Mouse (Mus musculus) liver, embryonic 13.5 days (tissue): ENCODE results near the gene Cpn2. TPM values are rescaled to one million over a fixed set of nuclear protein-coding genes. Genes with fewer than 3 reads are reported as not detected.

ENCODE experiments used
- ATAC-seq: fragments of 200-750 bp; cut with Nextera tagmentation; 2 replicates; pipeline ENCODE4 v1.8.0; 2017; ENCODE audit warnings: low read depth, mild to moderate bottlenecking, moderate number of reproducible peaks, moderate library complexity
- DNase-seq: peaks from one replicate; pipeline ENCODE4 v3.0.0; 2022
- H3K27ac ChIP-seq: fragments of 300-500 bp; sonication (generic); 2 replicates; pipeline ENCODE4 v1.5.1; 2015; ENCODE audit warnings: moderate library complexity, mild to moderate bottlenecking, inconsistent platforms
- H3K27me3 ChIP-seq: fragments of 300-500 bp; sonication (generic); 2 replicates; pipeline ENCODE4 v1.6.1; 2015; ENCODE audit warnings: mild to moderate bottlenecking, inconsistent platforms
- H3K36me3 ChIP-seq: fragments of 300-500 bp; sonication (generic); 2 replicates; pipeline ENCODE4 v1.6.1; 2015; ENCODE audit warnings: mild to moderate bottlenecking, inconsistent platforms
- H3K4me1 ChIP-seq: fragments of 300-500 bp; sonication (generic); replicated peaks from 2 replicates; pipeline ENCODE4 v1.6.1; 2015; ENCODE audit warnings: inconsistent platforms
- H3K4me2 ChIP-seq: fragments of 300-500 bp; sonication (generic); 2 replicates; pipeline ENCODE4 v1.6.1; 2015; ENCODE audit warnings: inconsistent platforms, mild to moderate bottlenecking, moderate library complexity
- H3K4me3 ChIP-seq: fragments of 300-500 bp; sonication (generic); replicated peaks from 2 replicates; pipeline ENCODE4 v1.5.1; 2015; ENCODE audit warnings: mild to moderate bottlenecking, inconsistent platforms
- H3K9ac ChIP-seq: fragments of 300-500 bp; sonication (generic); 2 replicates; pipeline ENCODE4 v1.6.1; 2015; ENCODE audit warnings: mild to moderate bottlenecking, inconsistent platforms
- H3K9me3 ChIP-seq: fragments of 300-500 bp; sonication (generic); replicated peaks from 2 replicates; pipeline ENCODE4 v1.6.1; 2016; ENCODE audit warnings: inconsistent platforms
- whole genome bisulfite sequencing: fragments of 180-500 bp; shearing (Covaris S2); methylation state at CpG from one replicate; pipeline ENCODE4 v1.1.7; 2015; ENCODE audit not compliant: insufficient replicate concordance; 5-methylcytosine and 5-hydroxymethylcytosine counted together
- polyA plus RNA-seq: library from polyadenylated mRNA; unstranded; fragments of >200 nt; fragmentation: Nextera tagmentation; extraction: Ambion mirVana; gene quantifications from 2 replicates; pipeline ENCODE4 v1.2.1, GENCODE M21; 2015

The Cpn2 gene
- polyA plus RNA-seq, 1 experiment from 2014 or later, result 1.7 TPM

DNA sequence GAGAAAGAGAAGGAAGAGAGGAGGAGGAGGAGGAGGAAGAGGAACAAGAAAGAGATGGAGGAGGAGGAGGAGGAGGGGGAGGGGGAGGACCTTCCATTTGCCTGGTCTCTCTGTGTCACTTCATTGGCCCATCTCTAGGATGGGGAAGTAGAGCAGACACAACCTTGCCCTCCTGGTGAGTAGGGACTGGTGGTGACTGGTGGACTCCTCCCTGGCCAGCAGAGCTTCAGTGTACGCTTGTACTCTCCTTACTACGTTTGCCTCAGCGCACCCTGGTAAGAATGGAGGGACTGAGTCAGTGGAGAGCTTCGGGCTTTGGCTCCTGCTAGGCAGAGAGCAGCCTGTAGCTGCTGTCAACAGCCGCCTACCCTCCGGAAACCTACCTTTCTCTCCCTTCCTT, 35.4 kb upstream of the Cpn2 start:
- no peak overlapping the region for H3K9ac ChIP-seq
- ATAC-seq (no peak), DNase-seq (no peak)
- H3K9me3 ChIP-seq, result no peaks in the 10 kb centered on the region
- no peak overlapping the region for H3K4me2 ChIP-seq
- H3K4me1 ChIP-seq, result no peaks in the 10 kb centered on the region
- H3K36me3 ChIP-seq, result no peaks in the 10 kb centered on the region
- H3K27me3 ChIP-seq, result peaks cover 37% of the 10 kb centered on the region
- no peak overlapping the region for H3K27ac ChIP-seq
- H3K4me3 ChIP-seq, result no peak overlapping the region
- WGBS, result 65% methylated on average over 6 of the region's 6 CpGs

DNA sequence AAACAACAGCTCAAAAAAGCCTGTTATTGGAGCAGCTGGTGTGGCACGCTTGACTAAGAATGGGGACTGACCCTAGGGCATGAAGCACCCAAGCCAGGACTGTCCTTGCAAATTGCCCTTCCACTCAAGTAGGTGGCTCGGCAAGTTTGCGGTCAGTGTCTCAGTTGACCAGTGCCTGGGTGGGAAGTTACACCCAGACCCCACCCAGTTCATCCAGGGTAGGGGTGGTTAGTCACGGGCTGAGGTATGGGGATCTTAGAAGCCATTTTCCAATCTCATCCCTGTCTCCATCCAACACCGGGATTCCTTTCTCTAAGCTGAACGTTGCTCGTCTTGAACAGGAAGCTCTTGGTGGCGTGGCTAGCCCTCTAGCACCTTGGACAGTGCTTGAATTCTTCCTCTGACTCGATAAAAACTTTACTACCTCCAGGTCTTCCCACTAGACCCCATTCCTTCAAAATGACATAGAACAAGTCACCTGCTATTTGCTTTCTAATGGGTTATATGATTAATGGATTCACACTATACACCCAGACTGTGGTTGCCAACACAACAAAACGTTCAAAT, 32.5 kb upstream of the Cpn2 start:
- no peak for ATAC-seq
- peaks cover 19% of the 10 kb centered on the region; the same call in 1 of the 2 replicates for H3K27me3 ChIP-seq
- WGBS, result 44% methylated on average over 10 of the region's 10 CpGs

DNA sequence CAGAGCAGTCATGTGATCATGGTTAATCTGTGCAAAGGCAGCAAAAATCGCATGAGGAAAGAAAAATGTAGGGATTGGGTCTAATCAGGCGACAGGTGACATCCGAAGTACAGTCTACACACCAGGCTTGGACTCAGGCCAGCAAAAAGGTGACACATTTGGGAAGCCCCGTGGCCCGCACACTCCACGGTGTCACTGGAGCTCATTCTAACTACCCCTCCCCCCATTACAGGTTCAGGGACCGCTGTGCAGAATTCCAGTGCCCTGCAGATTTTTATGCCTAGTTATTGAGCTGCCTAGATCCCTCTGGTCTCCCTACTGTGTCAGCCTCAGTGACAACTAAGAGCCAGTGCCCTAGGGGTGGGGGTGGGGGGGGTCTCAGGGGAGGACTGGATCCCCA, 30.2 kb upstream of the Cpn2 start:
- H3K4me2 ChIP-seq, result no peak overlapping the region
- DNase-seq, result no peak
- H3K9me3 ChIP-seq, result no peaks in the 10 kb centered on the region
- H3K9ac ChIP-seq, result no peak overlapping the region
- H3K27ac ChIP-seq, result no peak overlapping the region
- ATAC-seq, result no peak
- peaks cover 13% of the 10 kb centered on the region; the same call in 1 of the 2 replicates for H3K27me3 ChIP-seq
- H3K4me1 ChIP-seq, result no peaks in the 10 kb centered on the region
- WGBS, result 73% methylated on average over 7 of the region's 7 CpGs
- H3K4me3 ChIP-seq, result no peak overlapping the region
- no peaks in the 10 kb centered on the region for H3K36me3 ChIP-seq

More for the DNA sequence above, 32.5 kb upstream of the Cpn2 start:
- Histone ChIP-seq H3K27ac (no peak overlapping the region), H3K9me3 (no peaks in the 10 kb centered on the region), H3K4me3 (no peak overlapping the region), H3K4me2 (no peak overlapping the region), H3K4me1 (no peaks in the 10 kb centered on the region), H3K9ac (no peak overlapping the region), H3K36me3 (no peaks in the 10 kb centered on the region)
- DNase-seq, result no peak

DNA sequence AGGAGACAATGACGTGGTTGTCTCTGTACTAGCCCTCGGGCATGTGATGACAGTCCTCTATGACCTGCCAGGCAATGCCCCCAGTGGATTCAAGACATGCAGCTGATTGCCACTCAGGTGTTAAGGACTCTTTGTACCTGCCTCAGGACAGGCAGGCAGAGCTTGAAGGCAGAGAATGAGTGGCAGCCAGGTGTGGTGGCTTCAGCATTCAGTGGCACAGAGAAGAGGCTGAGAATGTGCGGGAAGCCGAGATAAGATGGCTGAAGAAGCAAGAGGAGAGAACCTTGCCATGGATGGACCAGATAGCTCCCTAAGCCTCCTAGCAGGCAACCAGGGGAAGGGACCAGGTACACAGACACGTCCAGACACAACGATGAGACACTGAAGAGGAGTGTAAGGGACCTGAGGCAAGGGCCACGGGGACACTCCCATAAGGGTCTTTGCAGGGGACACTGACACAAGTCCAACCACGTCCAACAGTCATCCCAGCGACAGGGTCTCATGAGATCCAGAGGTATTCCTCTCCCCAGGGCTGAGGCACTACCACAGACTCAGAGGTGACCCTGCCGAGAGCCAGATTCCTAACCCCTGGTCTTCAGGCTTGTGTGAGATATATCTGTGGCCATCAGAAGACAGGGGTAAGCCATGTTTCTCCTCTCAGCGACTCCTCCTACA, 29.4 kb upstream of the Cpn2 start:
- no peaks in the 10 kb centered on the region for H3K4me1 ChIP-seq
- no peaks in the 10 kb centered on the region for H3K36me3 ChIP-seq
- no peak overlapping the region for H3K4me2 ChIP-seq
- no peaks in the 10 kb centered on the region for H3K9me3 ChIP-seq
- DNase-seq, result no peak
- no peak for ATAC-seq
- no peak overlapping the region for H3K27ac ChIP-seq
- H3K9ac ChIP-seq, result no peak overlapping the region
- no peak overlapping the region for H3K4me3 ChIP-seq
- H3K27me3 ChIP-seq, result peaks cover 12% of the 10 kb centered on the region; the same call in 1 of the 2 replicates
- WGBS, result 67% methylated on average over 11 of the region's 11 CpGs

DNA sequence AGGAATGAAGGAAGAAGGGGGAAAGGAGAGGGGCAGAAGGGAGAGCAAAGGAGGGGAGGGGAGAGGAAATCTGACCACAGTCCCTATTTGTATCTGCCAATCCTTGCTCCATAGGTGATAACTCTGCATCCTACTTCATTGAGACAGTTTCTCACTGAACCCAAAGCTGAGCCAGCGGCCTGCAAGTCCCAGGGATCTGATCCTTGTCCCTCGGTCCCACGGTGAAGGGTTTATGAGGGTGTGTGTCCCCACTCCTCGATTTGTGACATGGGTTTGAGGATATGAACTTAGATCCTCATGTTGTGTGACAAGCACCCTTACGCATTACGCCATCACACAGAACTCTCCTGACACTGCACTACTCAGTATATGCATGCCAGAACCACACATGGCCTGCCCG, 27.8 kb upstream of the Cpn2 start:
- DNase-seq (no peak), ATAC-seq (no peak)
- 65% methylated on average over 7 of the region's 7 CpGs for WGBS
- Histone ChIP-seq H3K9me3 (no peaks in the 10 kb centered on the region), H3K9ac (no peak overlapping the region), H3K4me2 (no peak overlapping the region), H3K36me3 (no peaks in the 10 kb centered on the region), H3K4me3 (no peak overlapping the region), H3K27ac (no peak overlapping the region), H3K4me1 (no peaks in the 10 kb centered on the region), H3K27me3 (no peaks in the 10 kb centered on the region)

DNA sequence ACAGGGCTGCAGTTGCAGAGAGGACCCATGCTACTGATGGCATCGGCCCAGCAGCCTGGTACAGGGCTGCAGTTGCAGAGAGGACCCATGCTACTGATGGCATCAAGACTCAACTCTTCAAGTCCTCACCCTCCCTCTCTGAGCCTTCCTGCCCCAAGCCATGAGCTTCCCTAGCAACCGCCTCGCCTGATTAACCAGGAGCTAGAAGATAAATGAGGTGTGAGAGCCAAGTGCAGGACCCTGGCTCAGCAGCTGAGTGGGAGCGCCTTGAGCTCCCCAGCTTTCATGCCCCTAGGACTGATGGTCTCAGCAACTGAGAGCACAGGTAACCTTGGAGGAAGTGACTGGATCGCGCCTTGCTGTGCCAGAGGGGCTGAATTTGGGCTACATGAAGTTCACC, 23.1 kb upstream of the Cpn2 start:
- no peak overlapping the region for H3K4me2 ChIP-seq
- 54% methylated on average over 6 of the region's 6 CpGs for WGBS

DNA sequence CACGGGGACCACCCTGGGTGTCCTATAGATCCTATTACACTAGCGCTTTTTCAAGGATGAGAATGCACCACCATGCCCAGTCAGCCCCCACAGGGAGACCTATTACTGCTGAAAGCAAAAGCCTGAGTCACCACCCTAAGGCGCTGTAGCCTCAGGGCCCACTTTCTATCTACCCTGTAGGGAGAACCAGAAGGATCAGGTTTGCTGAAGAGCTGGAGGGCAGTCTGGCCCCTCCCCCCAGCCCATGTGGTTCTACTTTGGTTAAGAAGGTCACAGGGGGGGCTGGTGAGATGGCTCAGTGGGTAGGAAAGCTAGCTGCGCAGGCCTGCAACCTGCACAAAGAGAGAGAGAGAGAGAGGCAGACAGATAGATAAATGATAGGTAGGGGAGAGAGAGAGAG, 18.4 kb upstream of the Cpn2 start:
- peaks cover 7% of the 10 kb centered on the region for H3K4me1 ChIP-seq
- no peak overlapping the region for H3K9ac ChIP-seq
- WGBS, result 63% methylated on average over 4 of the region's 4 CpGs
- no peak for DNase-seq
- no peak for ATAC-seq
- no peaks in the 10 kb centered on the region for H3K36me3 ChIP-seq
- no peaks in the 10 kb centered on the region for H3K9me3 ChIP-seq
- no peak overlapping the region for H3K4me2 ChIP-seq
- H3K27me3 ChIP-seq, result peaks cover 60% of the 10 kb centered on the region
- H3K27ac ChIP-seq, result no peak overlapping the region
- H3K4me3 ChIP-seq, result no peak overlapping the region

More for the DNA sequence above, 23.1 kb upstream of the Cpn2 start:
- Histone ChIP-seq H3K4me1 (no peaks in the 10 kb centered on the region), H3K27me3 (peaks cover 15% of the 10 kb centered on the region; the same call in 1 of the 2 replicates), H3K9me3 (no peaks in the 10 kb centered on the region), H3K4me3 (no peak overlapping the region), H3K36me3 (no peaks in the 10 kb centered on the region), H3K27ac (no peak overlapping the region), H3K9ac (no peak overlapping the region)
- no peak for ATAC-seq
- DNase-seq, result no peak

DNA sequence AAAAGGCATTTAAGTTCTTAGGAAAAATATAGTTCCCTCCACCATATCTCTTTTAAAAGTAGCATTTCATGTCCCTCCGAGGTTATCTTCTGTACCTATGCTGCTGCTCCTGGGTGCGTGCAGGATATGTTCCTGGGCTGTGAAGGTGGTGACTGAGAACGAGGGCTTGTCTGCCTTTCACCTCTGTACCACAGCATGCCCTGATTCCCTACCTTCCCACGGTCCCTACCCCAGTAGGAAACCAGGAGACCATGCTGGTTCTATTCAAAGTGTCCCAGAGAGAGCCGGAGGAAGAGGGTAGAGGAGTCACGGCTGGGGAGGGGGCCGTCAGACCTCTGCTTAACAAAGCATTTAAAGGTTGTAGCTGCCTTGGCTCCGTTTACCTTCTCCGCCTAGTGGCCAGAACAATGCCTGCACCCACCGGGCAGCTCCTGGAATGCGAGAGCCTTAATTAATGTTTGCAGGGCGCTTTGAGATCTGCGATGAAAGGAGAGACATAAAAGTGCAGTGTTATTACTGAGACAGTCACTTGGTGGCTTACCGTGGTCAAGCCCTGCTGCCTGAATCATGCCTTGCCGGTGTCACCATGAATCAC, 16.5 kb upstream of the Cpn2 start:
- WGBS, result 2% methylated on average over 15 of the region's 15 CpGs
- DNase-seq, result no peak
- no peak overlapping the region for H3K27ac ChIP-seq
- no peaks in the 10 kb centered on the region for H3K36me3 ChIP-seq
- H3K27me3 ChIP-seq, result peaks cover 60% of the 10 kb centered on the region
- peaks cover 7% of the 10 kb centered on the region for H3K4me1 ChIP-seq
- ATAC-seq, result no peak
- H3K9me3 ChIP-seq, result no peaks in the 10 kb centered on the region
- no peak overlapping the region for H3K4me3 ChIP-seq
- H3K4me2 ChIP-seq, result peak overlapping the region; percentile 12; the same call in 1 of the 2 replicates
- H3K9ac ChIP-seq, result no peak overlapping the region

DNA sequence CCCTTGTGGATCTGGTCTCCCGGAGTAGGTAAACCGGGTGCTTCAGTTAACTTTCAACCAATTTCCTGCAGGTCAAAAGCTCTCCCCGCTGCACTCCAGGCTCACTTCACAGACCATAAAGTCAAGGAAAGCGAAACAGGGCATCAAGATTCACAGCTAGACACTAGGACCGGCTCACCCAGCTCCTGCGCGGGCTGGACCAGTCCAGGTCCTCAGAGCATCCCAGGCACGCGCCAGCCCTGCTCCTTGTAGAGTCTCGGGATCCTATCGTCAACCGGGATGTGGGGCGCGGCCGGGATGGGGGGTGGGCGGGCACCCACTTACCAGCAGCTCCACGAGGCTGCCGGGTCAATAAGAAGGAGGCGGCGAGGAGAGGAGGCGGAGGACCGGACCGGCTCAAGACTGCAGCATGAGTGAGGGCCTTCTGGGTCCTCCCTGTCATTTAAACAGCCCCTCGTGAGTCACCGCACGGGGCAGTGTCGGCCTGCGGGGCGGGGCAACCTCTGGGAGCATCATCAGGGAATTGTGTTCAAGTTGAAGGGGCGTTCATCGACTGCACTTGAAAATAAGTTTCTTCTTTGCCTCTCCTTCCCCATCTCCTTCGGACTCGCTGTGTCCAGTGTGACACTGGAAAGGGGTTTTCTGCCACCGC, 15.7 kb upstream of the Cpn2 start, which contains the start of gene Lrrc15:
Gene Lrrc15 (minus strand): TSS at position 413 of the 652 bp plus-strand sequence.
- H3K27me3 ChIP-seq, result peaks cover 60% of the 10 kb centered on the region
- WGBS, result 9% methylated on average over 34 of the region's 34 CpGs
- no peaks in the 10 kb centered on the region for H3K9me3 ChIP-seq
- DNase-seq (no peak), ATAC-seq (no peak)
- no peaks in the 10 kb centered on the region for H3K36me3 ChIP-seq
- no peak within 1 kb of the TSS for H3K9ac ChIP-seq
- no peak within 1 kb of the TSS for H3K27ac ChIP-seq
- peak within 1 kb of the TSS; percentile 52 for H3K4me2 ChIP-seq
- H3K4me3 ChIP-seq, result no peak within 1 kb of the TSS; the same call in 1 of the 2 replicates
- H3K4me1 ChIP-seq, result peaks cover 7% of the 10 kb centered on the region

DNA sequence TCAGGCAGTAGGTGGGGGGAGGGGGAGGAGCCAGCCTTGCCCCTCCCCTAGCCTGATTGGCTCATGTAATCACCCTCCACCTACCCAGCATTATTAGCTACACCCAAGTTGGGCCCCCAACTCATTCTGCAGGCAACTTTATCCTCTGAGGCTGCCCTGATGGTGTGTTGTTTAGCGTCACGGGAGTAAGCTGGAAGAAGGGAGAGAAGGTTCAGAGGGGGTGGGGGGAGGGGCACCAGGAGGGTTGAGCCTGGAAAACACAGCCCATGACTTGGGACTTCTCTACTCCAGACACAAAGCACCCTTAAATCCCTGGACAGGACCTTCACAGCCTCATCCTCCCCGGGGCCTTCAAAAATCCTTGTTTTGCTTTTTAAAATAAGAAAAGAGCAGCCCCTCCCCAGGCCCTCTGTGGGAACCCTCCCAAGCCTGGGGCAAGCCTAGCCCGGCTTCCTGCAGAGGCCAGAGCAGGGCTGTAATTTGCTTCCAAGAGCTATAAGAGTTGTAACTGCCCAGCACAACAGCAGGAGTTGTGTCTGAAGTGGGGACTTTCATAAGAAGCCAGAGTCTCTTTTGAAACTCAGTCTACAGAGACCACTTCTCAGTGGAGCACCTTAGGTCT, 13.5 kb upstream of the Cpn2 start:
- no peak overlapping the region for H3K4me2 ChIP-seq
- H3K9ac ChIP-seq, result no peak overlapping the region
- ATAC-seq (no peak), DNase-seq (no peak)
- H3K27ac ChIP-seq, result no peak overlapping the region
- no peaks in the 10 kb centered on the region for H3K36me3 ChIP-seq
- peaks cover 49% of the 10 kb centered on the region for H3K27me3 ChIP-seq
- WGBS, result 18% methylated on average over 4 of the region's 4 CpGs
- peaks cover 7% of the 10 kb centered on the region for H3K4me1 ChIP-seq
- H3K4me3 ChIP-seq, result no peak overlapping the region
- no peaks in the 10 kb centered on the region for H3K9me3 ChIP-seq

DNA sequence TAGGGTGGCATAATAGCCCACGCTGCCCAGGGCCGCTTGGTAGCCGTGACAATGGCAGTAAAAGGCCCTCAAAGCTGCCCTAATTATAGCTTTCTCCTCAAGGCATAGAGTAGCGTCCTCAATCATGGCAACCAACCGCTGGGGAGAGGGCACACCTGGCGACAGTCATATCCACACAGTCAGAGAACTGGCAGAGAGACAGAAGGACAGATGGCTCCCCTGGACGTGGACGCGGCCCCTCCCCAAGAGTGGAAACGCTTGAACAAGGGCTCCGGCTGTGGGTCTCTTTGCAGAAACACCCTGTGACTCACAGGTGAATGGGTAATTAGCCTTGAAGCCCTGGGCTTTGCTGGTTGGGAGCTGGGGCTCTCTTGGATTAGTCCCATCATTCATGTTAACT, 11.1 kb upstream of the Cpn2 start:
- DNase-seq (no peak), ATAC-seq (no peak)
- Histone ChIP-seq H3K9me3 (no peaks in the 10 kb centered on the region), H3K4me2 (no peak overlapping the region), H3K27ac (no peak overlapping the region), H3K27me3 (peaks cover 25% of the 10 kb centered on the region), H3K9ac (no peak overlapping the region), H3K36me3 (no peaks in the 10 kb centered on the region), H3K4me1 (peaks cover 7% of the 10 kb centered on the region), H3K4me3 (no peak overlapping the region)
- WGBS, result 74% methylated on average over 11 of the region's 11 CpGs
